Mouse (Mus musculus) liver, embryonic 11.5 days (tissue): ENCODE data around the gene Znrf1. TPM values are rescaled to one million over a fixed set of nuclear protein-coding genes. Genes with fewer than 3 reads are reported as not detected.
"Not testable (repeated sequence)": the region's sequence is repeated elsewhere in the genome, so short reads cannot be mapped to it uniquely, and the experiment has no call there.

Experiments used
- ATAC-seq: fragments of 200-750 bp; cut with Nextera tagmentation; replicated peaks from 2 replicates; pipeline ENCODE4 v1.8.0; 2017; ENCODE audit warnings: moderate number of reproducible peaks, mild to moderate bottlenecking, moderate TSS enrichment, moderate library complexity; ENCODE audit not compliant: low FRiP score
- DNase-seq: peaks from one replicate; pipeline ENCODE4 v3.0.0-alpha.2; 2017; ENCODE audit warnings: low spot score
- H3K27ac ChIP-seq: fragments of 300-500 bp; sonication (generic); 2 replicates; pipeline ENCODE4 v1.5.1; 2014; ENCODE audit warnings: mild to moderate bottlenecking, low read depth, low read length, control low read depth
- H3K27me3 ChIP-seq: fragments of 300-500 bp; sonication (generic); replicated peaks from 2 replicates; pipeline ENCODE4 v1.6.1; 2014; ENCODE audit warnings: low read length, mixed read lengths; ENCODE audit not compliant: control insufficient read depth, insufficient read depth
- H3K36me3 ChIP-seq: fragments of 300-500 bp; sonication (generic); 2 replicates; pipeline ENCODE4 v1.6.1; 2014; ENCODE audit warnings: mild to moderate bottlenecking, low read length, moderate library complexity, mixed read lengths; ENCODE audit not compliant: control insufficient read depth, insufficient read depth
- H3K4me1 ChIP-seq: fragments of 300-500 bp; sonication (generic); replicated peaks from 2 replicates; pipeline ENCODE4 v1.6.1; 2014; ENCODE audit warnings: low read length, mixed read lengths; ENCODE audit not compliant: control insufficient read depth, insufficient read depth
- H3K4me2 ChIP-seq: fragments of 300-500 bp; sonication (generic); 2 replicates; pipeline ENCODE4 v1.6.1; 2014; ENCODE audit warnings: mild to moderate bottlenecking, control low read depth, moderate library complexity
- H3K4me3 ChIP-seq: fragments of 300-500 bp; sonication (generic); 2 replicates; pipeline ENCODE4 v1.5.1; 2014; ENCODE audit warnings: low read depth, low read length, control low read depth
- H3K9ac ChIP-seq: fragments of 300-500 bp; sonication (generic); 2 replicates; pipeline ENCODE4 v1.6.1; 2014; ENCODE audit warnings: low read depth, low read length, control low read depth
- H3K9me3 ChIP-seq: fragments of 300-500 bp; sonication (generic); 2 replicates; pipeline ENCODE4 v1.6.1; 2016; ENCODE audit warnings: low read length, inconsistent platforms, mixed read lengths; ENCODE audit not compliant: control insufficient read depth
- WGBS: fragments of 180-500 bp; shearing (Covaris S2); extraction: QIAGEN DNeasy Blood & Tissue Kit; methylation state at CpG from one replicate; pipeline ENCODE4 v1.1.7; 2014; 5-methylcytosine and 5-hydroxymethylcytosine counted together
- polyA plus RNA-seq: library from polyadenylated mRNA; unstranded; fragments of >200 nt; fragmentation: Nextera tagmentation; extraction: Ambion mirVana; gene quantifications from 2 replicates; pipeline ENCODE4 v1.2.1, GENCODE M21; 2014

Znrf1 gene
- 24.9 and 27.6 TPM in 2 replicates for polyA plus RNA-seq

GRCm38 (mm10) chr8:111536031-111536977, at the start of gene Znrf1:
Gene Znrf1, plus strand, starts transcription at chr8:111536097.
- DNase-seq (peak; percentile 88), ATAC-seq (peak; percentile 85)
- Histone ChIP-seq H3K4me3 (peak within 1 kb of the TSS; percentile 92), H3K27ac (peak within 1 kb of the TSS; percentile 86), H3K27me3 (no peaks in the 10 kb centered on the region), H3K4me1 (peaks cover 32% of the 10 kb centered on the region), H3K9ac (peak within 1 kb of the TSS; percentile 87), H3K9me3 (no peaks in the 10 kb centered on the region), H3K4me2 (peak within 1 kb of the TSS; percentile 97), H3K36me3 (no peaks in the 10 kb centered on the region)
- WGBS = under 1% methylated on average over 90 of the region's 100 CpGs

- no peak overlapping the region for H3K9ac ChIP-seq
- H3K9me3 ChIP-seq = no peaks in the 10 kb centered on the region
- H3K36me3 ChIP-seq = 0 out of 2 replicates have a peak, but pooled peaks cover 2% of the 10 kb centered on the region
- DNase-seq (no peak), ATAC-seq (no peak)
- H3K27me3 ChIP-seq = no peaks in the 10 kb centered on the region
- WGBS = 89% methylated on average over 10 of the region's 10 CpGs
- H3K4me2 ChIP-seq = no peak overlapping the region
- no peak overlapping the region for H3K4me3 ChIP-seq
- no peaks in the 10 kb centered on the region for H3K4me1 ChIP-seq
- H3K27ac ChIP-seq = no peak overlapping the region
These were observed 45.8 kb upstream of the Znrf1 start for GRCm38 (mm10) chr8:111490034-111490591.

GRCm38 (mm10) chr8:111491191-111491590, 44.7 kb upstream of the Znrf1 start:
- 78% methylated on average over 7 of the region's 7 CpGs for WGBS
- Histone ChIP-seq H3K4me1 (no peaks in the 10 kb centered on the region), H3K4me3 (no peak overlapping the region), H3K27me3 (no peaks in the 10 kb centered on the region), H3K27ac (no peak overlapping the region), H3K4me2 (no peak overlapping the region), H3K36me3 (0 out of 2 replicates have a peak, but pooled peaks cover 2% of the 10 kb centered on the region), H3K9ac (no peak overlapping the region), H3K9me3 (no peaks in the 10 kb centered on the region)
- DNase-seq = no peak
- ATAC-seq = no peak

DNA sequence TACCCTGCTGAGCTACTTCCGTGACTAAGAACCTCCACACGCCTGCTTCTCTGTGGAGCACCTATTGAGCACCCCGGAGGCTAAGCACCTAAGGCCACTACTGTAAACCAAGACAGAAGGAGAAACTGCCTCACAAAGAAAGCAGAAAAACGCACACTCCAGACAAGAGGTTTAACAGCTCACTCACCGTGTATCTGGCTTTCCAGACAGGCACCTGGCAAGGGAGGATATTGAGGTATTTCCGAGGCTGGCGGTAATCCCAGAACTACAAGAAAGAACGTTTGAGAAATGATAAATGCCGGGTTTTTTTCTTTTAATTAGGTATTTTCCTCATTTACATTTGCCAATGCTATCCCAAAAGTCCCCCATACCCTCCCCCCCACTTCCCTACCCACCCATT, 43.4 kb upstream of the Znrf1 start:
- H3K9ac ChIP-seq = no peak overlapping the region
- WGBS = 90% methylated on average over 9 of the region's 9 CpGs
- no peak overlapping the region for H3K4me2 ChIP-seq
- H3K4me3 ChIP-seq = no peak overlapping the region
- ATAC-seq = no peak
- no peaks in the 10 kb centered on the region for H3K4me1 ChIP-seq
- no peak for DNase-seq
- H3K9me3 ChIP-seq = no peaks in the 10 kb centered on the region
- no peak overlapping the region for H3K27ac ChIP-seq
- H3K36me3 ChIP-seq = 0 out of 2 replicates have a peak, but pooled peaks cover 2% of the 10 kb centered on the region
- H3K27me3 ChIP-seq = no peaks in the 10 kb centered on the region

DNA sequence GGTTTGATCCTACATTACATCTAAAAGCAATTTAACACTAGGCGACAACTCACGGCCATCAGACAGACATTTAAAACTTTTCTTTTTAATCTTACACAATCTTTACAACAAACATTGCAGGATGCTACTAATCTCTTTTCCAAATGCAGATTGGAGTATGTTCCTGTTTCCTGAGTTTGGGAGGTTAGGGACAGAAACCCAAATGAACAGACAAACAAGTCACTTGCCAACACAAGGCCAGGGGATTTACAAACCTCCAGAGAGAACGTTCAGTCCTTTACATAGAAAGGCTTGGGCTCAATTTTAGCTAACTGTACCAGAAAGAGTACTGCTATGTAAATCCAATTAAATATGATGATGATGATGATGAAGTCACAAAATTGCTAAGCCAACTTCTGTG, 42.7 kb upstream of the Znrf1 start:
- 89% methylated on average over 3 of the region's 3 CpGs for WGBS
- DNase-seq = no peak
- Histone ChIP-seq H3K4me1 (no peaks in the 10 kb centered on the region), H3K27ac (no peak overlapping the region), H3K4me3 (no peak overlapping the region), H3K9ac (no peak overlapping the region), H3K9me3 (no peaks in the 10 kb centered on the region), H3K36me3 (peaks cover 5% of the 10 kb centered on the region; the same call in 1 of the 2 replicates), H3K27me3 (no peaks in the 10 kb centered on the region), H3K4me2 (no peak overlapping the region)
- no peak for ATAC-seq

GRCm38 (mm10) chr8:111496326-111496725, 39.6 kb upstream of the Znrf1 start:
- no peak overlapping the region for H3K27ac ChIP-seq
- H3K9ac ChIP-seq = no peak overlapping the region
- H3K36me3 ChIP-seq = peaks cover 12% of the 10 kb centered on the region
- WGBS = 79% methylated on average over 7 of the region's 7 CpGs
- H3K9me3 ChIP-seq = no peaks in the 10 kb centered on the region
- DNase-seq (no peak), ATAC-seq (no peak; the same call in 1 of the 2 replicates)
- no peak overlapping the region for H3K4me3 ChIP-seq
- no peaks in the 10 kb centered on the region for H3K27me3 ChIP-seq
- H3K4me1 ChIP-seq = no peaks in the 10 kb centered on the region
- H3K4me2 ChIP-seq = no peak overlapping the region

DNA sequence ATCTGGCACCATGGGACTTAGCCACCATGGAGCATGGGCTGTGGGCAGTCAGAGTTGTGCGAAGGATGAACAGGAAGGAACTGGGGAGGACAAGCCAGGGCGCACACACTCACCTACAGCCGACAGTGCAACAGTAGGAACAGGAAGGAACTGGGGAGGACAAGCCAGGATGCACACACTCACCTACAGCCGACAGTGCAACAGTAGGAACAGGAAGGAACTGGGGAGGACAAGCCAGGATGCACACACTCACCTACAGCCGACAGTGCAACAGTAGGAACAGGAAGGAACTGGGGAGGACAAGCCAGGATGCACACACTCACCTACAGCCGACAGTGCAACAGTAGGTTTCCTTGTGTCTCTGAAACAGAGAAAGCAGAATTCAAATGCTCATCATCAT, 37.6 kb upstream of the Znrf1 start:
- not testable (repeated sequence) for H3K27ac ChIP-seq, DNase-seq, H3K4me1 ChIP-seq, H3K9ac ChIP-seq, H3K27me3 ChIP-seq, H3K9me3 ChIP-seq, ATAC-seq, H3K4me2 ChIP-seq, H3K4me3 ChIP-seq
- 66% methylated on average over 4 of the region's 6 CpGs for WGBS
- peaks cover 12% of the 10 kb centered on the region for H3K36me3 ChIP-seq

- no peak for DNase-seq
- no peak overlapping the region for H3K27ac ChIP-seq
- no peak overlapping the region for H3K4me3 ChIP-seq
- ATAC-seq = no peak
- 47% methylated on average over 11 of the region's 11 CpGs for WGBS
- H3K9ac ChIP-seq = no peak overlapping the region
- H3K4me2 ChIP-seq = no peak overlapping the region
- H3K36me3 ChIP-seq = peaks cover 14% of the 10 kb centered on the region
- no peaks in the 10 kb centered on the region for H3K9me3 ChIP-seq
- H3K4me1 ChIP-seq = peaks cover 2% of the 10 kb centered on the region; the same call in 1 of the 2 replicates
- H3K27me3 ChIP-seq = no peaks in the 10 kb centered on the region
These were observed 34.0 kb upstream of the Znrf1 start for GRCm38 (mm10) chr8:111501724-111502464.
